Mouse (Mus musculus): Measurements from ENCODE around the gene Taar7d.

- TF ChIP-seq CTCF (IDR thresholded peaks at IDR 0.05; ENCODE audit: extremely low read depth, insufficient read depth, low read length) (no peak), POLR2A (IDR thresholded peaks at IDR 0.05; ENCODE audit: extremely low read depth, insufficient read depth, low read length) (no peak)
Observed at GRCm38 (mm10) chr10:23993381-23993780, 33.6 kb upstream of the Taar7d start, which contains the start of gene Taar7a.
